Mouse (Mus musculus): Measurements from ENCODE around the gene Mepce.
A peak's percentile ranks its signal among the peaks of the same experiment; 100 is the strongest.
"Not testable (repeated sequence)": the region's sequence is repeated elsewhere in the genome, so short reads cannot be mapped to it uniquely, and the experiment has no call there.

The Mepce gene

GRCm38 (mm10) chr5:137756882-137757661 lies 30.4 kb downstream of the Mepce start:
- peak; percentile 91 to 92 for DNase-seq

GRCm38 (mm10) chr5:137756106-137756505 lies 31.3 kb downstream of the Mepce start:
- DNase-seq = no peak

- no peak for DNase-seq
These were observed 32.0 kb downstream of the Mepce start for GRCm38 (mm10) chr5:137755425-137755824.

GRCm38 (mm10) chr5:137753111-137753832 lies 34.2 kb downstream of the Mepce start:
- DNase-seq = no peak

- no peak for DNase-seq
These were observed 35.5 kb downstream of the Mepce start for GRCm38 (mm10) chr5:137751988-137752387.

- no peak for DNase-seq
These were observed 36.1 kb downstream of the Mepce start for GRCm38 (mm10) chr5:137751221-137751887.

- DNase-seq = not testable (repeated sequence)
These were observed 37.2 kb downstream of the Mepce start for GRCm38 (mm10) chr5:137750212-137750611.

GRCm38 (mm10) chr5:137749196-137749836 lies 38.1 kb downstream of the Mepce start:
- DNase-seq = no peak

- peak; percentile 36 to 53 for DNase-seq
These were observed 39.2 kb downstream of the Mepce start for GRCm38 (mm10) chr5:137748130-137748770.

GRCm38 (mm10) chr5:137747326-137747961 lies 40.0 kb downstream of the Mepce start:
- DNase-seq = peak; percentile 58 to 65

GRCm38 (mm10) chr5:137746851-137747325 lies 40.6 kb downstream of the Mepce start:
- DNase-seq = peak; percentile 55 to 64

GRCm38 (mm10) chr5:137746282-137746850 lies 41.1 kb downstream of the Mepce start:
- peak; percentile 78 to 88 for DNase-seq

- DNase-seq = peak; percentile 95
These were observed 42.0 kb downstream of the Mepce start, which contains the start of gene Tsc22d4 for GRCm38 (mm10) chr5:137745214-137746171. Tsc22d4 (plus strand) TSS chr5:137745730.

- no peak for DNase-seq
These were observed 43.3 kb downstream of the Mepce start for GRCm38 (mm10) chr5:137744197-137744596.

GRCm38 (mm10) chr5:137742836-137743235 lies 44.6 kb downstream of the Mepce start:
- DNase-seq = no peak

GRCm38 (mm10) chr5:137742048-137742447 lies 45.4 kb downstream of the Mepce start:
- DNase-seq = no peak

GRCm38 (mm10) chr5:137741023-137741931 lies 46.2 kb downstream of the Mepce start, which contains the start of gene Nyap1:
Nyap1 (minus strand) TSS chr5:137741607.
- peak; percentile 83 to 91 for DNase-seq

GRCm38 (mm10) chr5:137740506-137740905 lies 46.9 kb downstream of the Mepce start:
- DNase-seq = no peak

GRCm38 (mm10) chr5:137739471-137739870 lies 48.0 kb downstream of the Mepce start:
- DNase-seq = no peak
